Mouse (Mus musculus) myocyte (in vitro differentiated cells): ENCODE measurements around the gene Tnrc6c.

Experiments
- POLR2A ChIP-seq: IDR thresholded peaks from one replicate; pipeline ENCODE4 v1.6.1; 2011; ENCODE audit warnings: low read depth, mild to moderate bottlenecking, control low read depth, moderate library complexity; ENCODE audit not compliant: insufficient read length
- POLR2AphosphoS2 ChIP-seq: IDR thresholded peaks from one replicate; pipeline ENCODE4 v1.6.1; 2011; ENCODE audit warnings: low read depth, control low read depth; ENCODE audit not compliant: insufficient read length
- TCF12 ChIP-seq: IDR thresholded peaks from one replicate; pipeline ENCODE4 v1.6.1; 2011; ENCODE audit warnings: mild to moderate bottlenecking, control low read depth; ENCODE audit not compliant: poor library complexity, insufficient read depth, severe bottlenecking

DNA sequence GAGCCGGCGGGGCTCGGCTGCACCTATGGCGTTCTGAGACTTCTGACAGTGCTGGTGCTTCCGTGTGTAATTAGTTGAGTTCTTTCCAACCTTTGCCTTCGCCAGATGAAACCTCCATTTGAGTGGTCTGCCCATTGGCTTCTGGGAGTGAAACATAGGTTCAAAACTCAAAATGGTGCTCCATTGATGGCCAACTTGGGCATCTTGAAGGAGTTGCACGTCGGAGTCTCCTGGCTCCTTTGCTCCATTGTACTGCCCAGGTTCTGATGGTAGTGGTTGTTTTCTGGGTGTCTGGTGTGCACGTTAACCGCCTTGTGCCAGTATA lies 1.9 kb downstream of the Tnrc6c start:
- no peak for TF ChIP-seq POLR2A
- no peak for TF ChIP-seq POLR2AphosphoS2
- TF ChIP-seq TCF12 = no peak
